Mouse (Mus musculus): ENCODE results near the gene Olfr1002. TPM values are rescaled to one million over a fixed set of nuclear protein-coding genes. Genes with fewer than 3 reads are reported as not detected.
"Not testable (repeated sequence)": the region's sequence is repeated elsewhere in the genome, so short reads cannot be mapped to it uniquely, and the experiment has no call there.

Gene Olfr1002
- total RNA-seq (2012; rRNA removed): not detected in 2 replicates

- no peak within 1 kb of the TSS for H3K27ac ChIP-seq (ENCODE audit: insufficient read depth, low read depth, low read length, poor library complexity, severe bottlenecking)
- no peaks in the 10 kb centered on the region for H3K36me3 ChIP-seq (ENCODE audit: control insufficient read depth, insufficient read depth, low read length, poor library complexity, severe bottlenecking)
- H3K9me3 ChIP-seq (ENCODE audit: control insufficient read depth, insufficient read depth, low read depth, low read length): no peaks in the 10 kb centered on the region
- TF ChIP-seq ZC3H11A (IDR thresholded peaks at IDR 0.05; ENCODE audit: borderline replicate concordance, low read depth, low read length) (no peak), ZNF384 (IDR thresholded peaks at IDR 0.05; ENCODE audit: low read depth, low read length) (no peak)
- DNase-seq (ENCODE audit: low read depth, low spot score): no peak
- in situ Hi-C loops (cut with MboI; ENCODE audit: low sequenced_read_pairs in 2 of 2, unreplicated experiment in 2 of 2): no loop called here
- H3K4me3 ChIP-seq (ENCODE audit: insufficient read depth in 1 of 2, low read depth in 1 of 2, low read length in 2 of 2, poor library complexity in 1 of 2, severe bottlenecking in 1 of 2): no peak within 1 kb of the TSS
- H3K4me1 ChIP-seq (ENCODE audit: control insufficient read depth in 2 of 2, insufficient read depth in 2 of 2, low read length in 2 of 2, poor library complexity in 1 of 2): no peaks in the 10 kb centered on the region
- H3K9ac ChIP-seq (ENCODE audit: insufficient read depth, low read depth, low read length, poor library complexity, severe bottlenecking): no peak within 1 kb of the TSS
Measured at GRCm38 (mm10) chr2:85650604-85651003, at the start of gene Olfr1002. Gene Olfr1002, minus strand, starts transcription at chr2:85650704.

- no peaks in the 10 kb centered on the region for H3K9me3 ChIP-seq (ENCODE audit: control insufficient read depth, insufficient read depth, low read depth, low read length)
- no peak for DNase-seq (ENCODE audit: low read depth, low spot score)
- no peak within 1 kb of the TSS for H3K4me3 ChIP-seq (ENCODE audit: insufficient read depth in 1 of 2, low read depth in 1 of 2, low read length in 2 of 2, poor library complexity in 1 of 2, severe bottlenecking in 1 of 2)
- no peaks in the 10 kb centered on the region for H3K36me3 ChIP-seq (ENCODE audit: control insufficient read depth, insufficient read depth, low read length, poor library complexity, severe bottlenecking)
- H3K27ac ChIP-seq (ENCODE audit: insufficient read depth, low read depth, low read length, poor library complexity, severe bottlenecking): no peak within 1 kb of the TSS
- no peaks in the 10 kb centered on the region for H3K4me1 ChIP-seq (ENCODE audit: control insufficient read depth in 2 of 2, insufficient read depth in 2 of 2, low read length in 2 of 2, poor library complexity in 1 of 2)
- in situ Hi-C loops (cut with MboI; ENCODE audit: low sequenced_read_pairs in 2 of 2, unreplicated experiment in 2 of 2): no loop called here
- TF ChIP-seq HCFC1 (IDR thresholded peaks at IDR 0.05; ENCODE audit: borderline replicate concordance, insufficient read depth, low read length): no peak
- TF ChIP-seq ZC3H11A (IDR thresholded peaks at IDR 0.05; ENCODE audit: borderline replicate concordance, low read depth, low read length): no peak
- no peak for TF ChIP-seq CHD2 (IDR thresholded peaks at IDR 0.05; ENCODE audit: low read depth, low read length)
- no peak for TF ChIP-seq ZNF384 (IDR thresholded peaks at IDR 0.05; ENCODE audit: low read depth, low read length)
- TF ChIP-seq MAFK (IDR thresholded peaks at IDR 0.05; ENCODE audit: insufficient read depth, low read depth, low read length): no peak
- no peak within 1 kb of the TSS for H3K9ac ChIP-seq (ENCODE audit: insufficient read depth, low read depth, low read length, poor library complexity, severe bottlenecking)
Measured at GRCm38 (mm10) chr2:85689131-85689530, 38.6 kb upstream of the Olfr1002 start, which contains the start of gene Olfr1008. Gene Olfr1008, plus strand, starts transcription at chr2:85689431.

GRCm38 (mm10) chr2:85678667-85679066 lies 28.2 kb upstream of the Olfr1002 start, which contains the start of gene Olfr1006:
Gene Olfr1006, minus strand, starts transcription at chr2:85678767.
- TF ChIP-seq CHD2 (IDR thresholded peaks at IDR 0.05; ENCODE audit: low read depth, low read length) (no peak), ZC3H11A (IDR thresholded peaks at IDR 0.05; ENCODE audit: borderline replicate concordance, low read depth, low read length) (no peak), MAFK (IDR thresholded peaks at IDR 0.05; ENCODE audit: insufficient read depth, low read depth, low read length) (no peak), ZNF384 (IDR thresholded peaks at IDR 0.05; ENCODE audit: low read depth, low read length) (no peak), HCFC1 (IDR thresholded peaks at IDR 0.05; ENCODE audit: borderline replicate concordance, insufficient read depth, low read length) (no peak)
- no peak within 1 kb of the TSS for H3K4me3 ChIP-seq (ENCODE audit: insufficient read depth in 1 of 2, low read depth in 1 of 2, low read length in 2 of 2, poor library complexity in 1 of 2, severe bottlenecking in 1 of 2)
- in situ Hi-C loops (cut with MboI; ENCODE audit: low sequenced_read_pairs in 2 of 2, unreplicated experiment in 2 of 2): no loop called here

GRCm38 (mm10) chr2:85664355-85664754 lies 13.9 kb upstream of the Olfr1002 start, which contains the start of gene Olfr154:
Gene Olfr154, minus strand, starts transcription at chr2:85664455.
- in situ Hi-C loops (cut with MboI; ENCODE audit: low sequenced_read_pairs in 2 of 2, unreplicated experiment in 2 of 2); H3K4me1 ChIP-seq (ENCODE audit: control insufficient read depth in 2 of 2, insufficient read depth in 2 of 2, low read length in 2 of 2, poor library complexity in 1 of 2); H3K9me3 ChIP-seq (ENCODE audit: control insufficient read depth, insufficient read depth, low read depth, low read length); H3K9ac ChIP-seq (ENCODE audit: insufficient read depth, low read depth, low read length, poor library complexity, severe bottlenecking); H3K4me3 ChIP-seq (ENCODE audit: insufficient read depth in 1 of 2, low read depth in 1 of 2, low read length in 2 of 2, poor library complexity in 1 of 2, severe bottlenecking in 1 of 2); H3K36me3 ChIP-seq (ENCODE audit: control insufficient read depth, insufficient read depth, low read length, poor library complexity, severe bottlenecking); H3K27ac ChIP-seq (ENCODE audit: insufficient read depth, low read depth, low read length, poor library complexity, severe bottlenecking); DNase-seq (ENCODE audit: low read depth, low spot score): not testable (repeated sequence)

More at GRCm38 (mm10) chr2:85678667-85679066, 28.2 kb upstream of the Olfr1002 start, which contains the start of gene Olfr1006:
- no peak within 1 kb of the TSS for H3K9ac ChIP-seq (ENCODE audit: insufficient read depth, low read depth, low read length, poor library complexity, severe bottlenecking)
- H3K4me1 ChIP-seq (ENCODE audit: control insufficient read depth in 2 of 2, insufficient read depth in 2 of 2, low read length in 2 of 2, poor library complexity in 1 of 2): no peaks in the 10 kb centered on the region
- H3K27ac ChIP-seq (ENCODE audit: insufficient read depth, low read depth, low read length, poor library complexity, severe bottlenecking): no peak within 1 kb of the TSS
- no peak for DNase-seq (ENCODE audit: low read depth, low spot score)
- H3K9me3 ChIP-seq (ENCODE audit: control insufficient read depth, insufficient read depth, low read depth, low read length): no peaks in the 10 kb centered on the region
- H3K36me3 ChIP-seq (ENCODE audit: control insufficient read depth, insufficient read depth, low read length, poor library complexity, severe bottlenecking): no peaks in the 10 kb centered on the region

- H3K4me3 ChIP-seq (ENCODE audit: insufficient read depth in 1 of 2, low read depth in 1 of 2, low read length in 2 of 2, poor library complexity in 1 of 2, severe bottlenecking in 1 of 2): no peak within 1 kb of the TSS
- H3K9me3 ChIP-seq (ENCODE audit: control insufficient read depth, insufficient read depth, low read depth, low read length): no peaks in the 10 kb centered on the region
- TF ChIP-seq ZC3H11A (IDR thresholded peaks at IDR 0.05; ENCODE audit: borderline replicate concordance, low read depth, low read length): no peak
- no peak for TF ChIP-seq MAFK (IDR thresholded peaks at IDR 0.05; ENCODE audit: insufficient read depth, low read depth, low read length)
- TF ChIP-seq ZNF384 (IDR thresholded peaks at IDR 0.05; ENCODE audit: low read depth, low read length): no peak
- TF ChIP-seq CHD2 (IDR thresholded peaks at IDR 0.05; ENCODE audit: low read depth, low read length): no peak
- no peak for TF ChIP-seq HCFC1 (IDR thresholded peaks at IDR 0.05; ENCODE audit: borderline replicate concordance, insufficient read depth, low read length)
- no peaks in the 10 kb centered on the region for H3K4me1 ChIP-seq (ENCODE audit: control insufficient read depth in 2 of 2, insufficient read depth in 2 of 2, low read length in 2 of 2, poor library complexity in 1 of 2)
- in situ Hi-C loops (cut with MboI; ENCODE audit: low sequenced_read_pairs in 2 of 2, unreplicated experiment in 2 of 2): no loop called here
- no peak within 1 kb of the TSS for H3K27ac ChIP-seq (ENCODE audit: insufficient read depth, low read depth, low read length, poor library complexity, severe bottlenecking)
- no peaks in the 10 kb centered on the region for H3K36me3 ChIP-seq (ENCODE audit: control insufficient read depth, insufficient read depth, low read length, poor library complexity, severe bottlenecking)
- DNase-seq (ENCODE audit: low read depth, low spot score): no peak
- H3K9ac ChIP-seq (ENCODE audit: insufficient read depth, low read depth, low read length, poor library complexity, severe bottlenecking): no peak within 1 kb of the TSS
Measured at GRCm38 (mm10) chr2:85611803-85612202, 38.7 kb downstream of the Olfr1002 start, which contains the start of gene Olfr1000. Gene Olfr1000, minus strand, starts transcription at chr2:85611903.

Other genes with a start within 250 kb of the Olfr1002 start
- not detected in 2 replicates for gene Olfr992, start 241.2 kb downstream of the Olfr1002 start, total RNA-seq (2012; rRNA removed)
- not detected in 2 replicates for gene Olfr993, start 235.8 kb downstream of the Olfr1002 start, total RNA-seq (2012; rRNA removed)
- not detected in 2 replicates for gene Olfr994, start 214.3 kb downstream of the Olfr1002 start, total RNA-seq (2012; rRNA removed)
- gene Olfr995, start 207.1 kb downstream of the Olfr1002 start, total RNA-seq (2012; rRNA removed): not detected in 2 replicates
- gene 4833423E24Rik, start 131.7 kb downstream of the Olfr1002 start, total RNA-seq (2012; rRNA removed): not detected in 2 replicates
- not detected in 2 replicates for gene Olfr996, start 71.5 kb downstream of the Olfr1002 start, total RNA-seq (2012; rRNA removed)
- not detected in 2 replicates for gene Olfr998, start 61.8 kb downstream of the Olfr1002 start, total RNA-seq (2012; rRNA removed)
- gene Olfr1000, start 38.8 kb downstream of the Olfr1002 start, total RNA-seq (2012; rRNA removed): not detected in 2 replicates
- gene Olfr154, start 13.8 kb upstream of the Olfr1002 start, total RNA-seq (2012; rRNA removed): not detected in 2 replicates
- gene Olfr1006, start 28.1 kb upstream of the Olfr1002 start, total RNA-seq (2012; rRNA removed): not detected in 2 replicates
- gene Olfr1008, start 38.7 kb upstream of the Olfr1002 start, total RNA-seq (2012; rRNA removed): not detected in 2 replicates
- gene Olfr1009, start 64.7 kb upstream of the Olfr1002 start, total RNA-seq (2012; rRNA removed): not detected in 2 replicates
- not detected in 2 replicates for gene Olfr1012, start 112.1 kb upstream of the Olfr1002 start, total RNA-seq (2012; rRNA removed)
- gene Olfr1013, start 116.4 kb upstream of the Olfr1002 start, total RNA-seq (2012; rRNA removed): not detected in 2 replicates
- not detected in 2 replicates for gene Olfr1014, start 122.0 kb upstream of the Olfr1002 start, total RNA-seq (2012; rRNA removed)
- not detected in 2 replicates for gene Olfr1015, start 131.3 kb upstream of the Olfr1002 start, total RNA-seq (2012; rRNA removed)
- not detected in 2 replicates for gene Olfr1016, start 151.8 kb upstream of the Olfr1002 start, total RNA-seq (2012; rRNA removed)
- gene Olfr1018, start 167.8 kb upstream of the Olfr1002 start, total RNA-seq (2012; rRNA removed): not detected in 2 replicates
- gene Olfr1019, start 194.8 kb upstream of the Olfr1002 start, total RNA-seq (2012; rRNA removed): not detected in 2 replicates
- gene Olfr1020, start 196.3 kb upstream of the Olfr1002 start, total RNA-seq (2012; rRNA removed): not detected in 2 replicates
- gene Olfr1022, start 217.9 kb upstream of the Olfr1002 start, total RNA-seq (2012; rRNA removed): not detected in 2 replicates
- gene Olfr1023, start 234.9 kb upstream of the Olfr1002 start, total RNA-seq (2012; rRNA removed): not detected in 2 replicates